Mouse (Mus musculus) neural tube, embryonic 10.5 days (tissue): Measurements from ENCODE around the gene Rnh1.

Source experiments
- DNase-seq: peaks from one replicate; pipeline ENCODE4 v3.0.0-alpha.2; 2017; ENCODE audit warnings: low spot score; ENCODE audit errors: extremely low spot score

Rnh1 gene

DNA sequence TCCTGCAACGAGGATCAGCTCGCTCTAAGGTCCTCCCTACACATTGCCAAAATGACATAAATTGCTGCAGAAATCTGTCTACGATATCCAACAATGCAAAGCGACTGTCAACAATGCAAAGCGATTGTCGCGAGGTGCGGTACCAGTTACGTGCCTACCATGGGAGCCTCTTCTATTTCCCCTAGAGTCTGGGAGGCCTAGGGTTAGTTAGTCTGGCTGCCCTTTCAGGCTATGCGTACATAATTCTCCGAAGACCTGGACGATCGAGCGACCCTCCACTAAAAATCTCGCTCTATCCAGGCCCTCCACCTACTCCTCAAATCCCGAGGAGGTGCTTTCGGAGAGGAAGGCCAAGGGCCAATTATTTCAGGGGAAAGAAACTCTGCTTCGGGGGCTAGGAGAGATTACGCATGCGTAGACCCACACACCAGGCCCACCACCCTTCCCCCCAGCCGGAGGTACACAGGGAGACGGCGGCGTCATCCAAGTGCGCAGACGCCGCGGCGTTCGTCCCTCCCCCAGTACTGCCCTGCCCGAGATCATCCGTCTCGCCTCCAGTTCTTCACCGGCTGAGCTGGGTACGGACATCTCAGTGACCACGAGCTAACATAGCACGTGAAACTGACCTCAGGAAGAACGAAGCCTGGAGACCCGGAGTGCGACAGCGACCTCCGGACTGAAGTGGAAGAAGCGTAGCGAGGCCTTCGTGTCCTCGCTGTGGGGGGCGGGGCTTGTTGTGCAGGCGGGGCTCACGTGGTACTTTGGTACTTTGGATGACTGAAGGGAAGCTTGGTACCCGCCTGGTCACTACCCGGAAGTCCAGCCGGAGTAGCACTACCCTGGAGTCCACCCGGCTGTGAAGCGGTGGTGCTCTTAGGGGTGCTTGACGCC, at the start of gene Rnh1:
Gene Rnh1 (minus strand): TSS at position 742 of the 891 bp plus-strand sequence.
- peak; percentile 95 for DNase-seq

DNA sequence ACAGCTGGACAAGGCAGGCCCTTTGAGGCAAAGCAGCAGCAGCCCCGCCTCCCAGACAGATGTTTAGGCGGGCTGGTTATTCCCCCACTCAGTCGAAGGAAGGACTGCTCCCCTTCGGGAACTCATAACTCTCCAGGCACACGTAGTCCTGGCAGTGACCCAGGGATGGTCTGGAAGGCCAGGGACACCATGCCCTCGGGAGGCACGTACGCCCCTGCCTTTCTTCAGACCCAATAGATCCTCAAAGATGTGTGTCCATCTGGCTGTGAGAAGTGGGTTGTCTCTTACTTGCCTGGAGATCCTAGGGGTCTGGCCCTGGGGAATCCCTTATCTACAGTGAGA, 49.4 kb upstream of the Rnh1 start:
- DNase-seq = no peak

GRCm38 (mm10) chr7:141221249-141222125, 48.8 kb upstream of the Rnh1 start:
- peak; percentile 99 for DNase-seq

DNA sequence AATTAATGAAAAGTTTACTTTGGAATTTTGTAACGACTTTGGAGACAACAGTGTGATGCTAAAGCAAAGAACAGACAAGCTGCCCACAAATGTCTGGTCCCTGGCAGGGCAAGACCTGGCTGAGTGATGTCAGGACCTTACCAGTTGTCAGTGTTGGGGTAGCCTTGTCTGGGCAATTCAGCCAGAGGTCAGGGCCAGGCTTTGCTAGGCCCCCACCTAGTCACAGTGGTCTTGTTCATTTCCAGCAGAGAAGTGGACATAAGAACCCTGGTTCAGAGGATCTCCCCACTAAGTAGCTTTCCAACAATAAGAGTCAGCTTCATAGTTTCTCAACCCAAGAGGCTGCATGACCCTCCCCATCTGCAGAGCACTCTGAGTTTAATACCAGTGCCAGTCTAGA, 47.7 kb upstream of the Rnh1 start:
- no peak for DNase-seq

GRCm38 (mm10) chr7:141219558-141220099, 47.0 kb upstream of the Rnh1 start:
- no peak for DNase-seq

DNA sequence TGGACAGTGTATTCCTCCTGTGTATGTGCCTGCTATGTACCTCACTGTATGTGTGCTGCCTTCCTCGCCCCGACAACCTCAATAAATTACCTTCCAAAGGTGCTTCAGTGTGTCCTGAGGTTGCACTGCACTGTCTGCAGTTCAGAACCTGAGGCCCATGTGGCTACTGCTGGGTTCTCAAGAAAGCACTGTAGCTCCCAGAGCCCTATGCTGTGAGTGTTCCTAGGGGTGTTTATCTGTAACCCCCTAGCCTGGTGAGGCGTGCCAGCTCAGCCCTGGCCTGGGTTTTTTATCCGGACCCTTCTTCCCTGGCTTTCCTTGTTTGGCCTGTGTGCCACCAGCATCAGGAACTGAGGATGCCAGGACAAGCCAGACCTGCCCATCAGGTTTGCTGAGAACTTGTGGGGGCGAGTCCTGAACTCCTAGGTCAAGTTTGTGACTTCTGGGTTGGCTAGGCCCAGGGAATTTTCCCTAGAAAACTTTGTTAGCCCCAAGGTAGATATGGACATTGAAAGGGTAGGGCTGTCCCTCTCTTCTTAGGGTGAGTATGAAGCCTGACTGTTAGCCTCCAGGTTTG, 46.0 kb upstream of the Rnh1 start:
- no peak for DNase-seq

DNA sequence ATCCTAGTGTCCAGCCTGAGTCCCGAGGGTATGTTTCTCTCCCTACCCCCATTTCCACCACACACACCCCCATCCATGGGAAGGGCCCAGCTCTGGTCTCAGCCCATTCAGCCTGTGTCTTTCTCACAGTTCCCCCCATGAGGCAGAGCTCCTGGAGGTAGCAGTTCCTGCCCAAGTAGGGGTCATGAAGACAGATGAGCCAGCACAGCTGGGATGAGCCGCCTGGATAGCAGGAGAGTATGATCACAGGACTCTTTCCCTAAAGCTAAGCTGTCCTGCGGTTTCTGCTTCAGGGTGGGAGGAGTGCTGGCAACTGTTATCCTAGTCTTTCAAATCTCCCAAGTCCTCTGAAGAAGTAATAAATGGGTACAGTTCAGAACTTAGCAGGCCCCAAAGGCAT, 45.5 kb upstream of the Rnh1 start:
- no peak for DNase-seq

DNA sequence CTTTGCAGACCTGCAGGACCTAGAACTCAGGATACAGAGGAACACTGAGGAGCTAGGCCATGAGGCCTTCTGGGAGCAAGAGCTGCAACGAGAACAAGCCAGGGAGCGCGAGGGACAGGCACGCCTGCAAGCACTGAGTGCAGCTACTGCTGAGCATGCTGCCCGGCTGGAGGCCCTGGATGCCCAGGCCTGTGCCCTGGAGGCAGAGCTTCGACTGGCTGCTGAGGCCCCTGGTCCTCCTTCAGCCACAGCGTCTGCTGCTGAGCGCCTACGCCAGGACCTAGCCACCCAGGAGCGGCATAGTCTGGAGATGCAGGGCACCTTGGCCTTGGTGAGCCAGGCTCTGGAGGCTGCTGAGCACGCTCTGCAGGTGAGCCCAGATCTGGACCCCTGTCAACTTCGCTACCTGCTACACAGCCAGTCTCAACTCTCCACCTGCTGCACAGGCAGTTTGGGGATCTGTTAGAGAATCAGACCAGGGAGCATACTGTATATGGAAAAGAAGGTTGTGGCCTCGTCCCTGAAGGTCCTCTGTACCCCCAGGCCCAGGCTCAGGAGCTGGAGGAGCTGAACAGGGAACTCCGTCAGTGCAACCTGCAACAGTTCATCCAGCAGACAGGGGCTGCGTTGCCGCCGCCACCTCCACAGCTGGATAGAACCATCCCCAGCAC, 44.8 kb upstream of the Rnh1 start:
- DNase-seq = no peak

- no peak for DNase-seq
These were observed 44.2 kb upstream of the Rnh1 start for GRCm38 (mm10) chr7:141216894-141217293.

DNA sequence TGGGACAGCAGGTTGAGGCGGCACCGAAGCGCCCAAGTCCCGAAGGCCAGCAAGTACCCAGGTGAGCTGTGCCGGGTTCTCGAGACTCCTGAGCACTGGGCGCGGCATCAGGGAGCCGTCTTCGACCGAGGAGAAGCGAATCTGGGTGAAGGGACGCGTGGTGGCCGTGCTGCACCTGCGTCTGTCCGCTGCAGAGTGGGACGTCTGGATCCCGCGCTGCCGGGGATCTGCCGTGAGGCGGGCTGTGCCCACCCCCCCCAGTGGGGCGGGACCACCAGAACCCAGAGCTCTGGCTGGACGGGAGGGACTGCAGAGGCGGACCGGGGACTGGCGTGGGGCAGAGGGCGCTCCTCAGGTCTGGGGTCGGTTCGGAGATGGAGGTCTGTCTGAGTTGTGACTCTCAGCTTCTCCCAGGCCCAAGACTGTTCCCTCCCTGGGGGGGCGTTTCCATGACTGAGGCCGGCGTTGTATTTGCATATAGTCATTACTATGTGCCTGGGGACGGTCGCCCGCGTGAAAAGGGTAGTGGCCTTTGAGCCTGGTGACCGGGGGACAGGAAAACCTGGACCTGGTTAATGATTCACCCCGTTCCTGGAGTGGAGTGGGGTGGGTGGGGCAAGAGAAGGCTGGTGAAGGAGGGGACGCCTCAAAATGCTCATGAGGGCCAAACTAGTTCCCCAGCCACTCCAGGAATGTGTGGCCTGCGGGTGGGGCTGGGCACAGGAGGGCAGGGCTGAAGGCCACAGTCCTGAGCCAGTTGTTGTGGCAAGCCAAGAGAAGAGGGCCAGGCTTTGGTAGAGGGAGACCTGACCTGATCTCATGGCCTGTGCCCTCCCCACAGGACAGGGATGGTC, 43.5 kb upstream of the Rnh1 start:
- no peak for DNase-seq

- peak; percentile 96 for DNase-seq
These were observed 42.6 kb upstream of the Rnh1 start, which contains the start of gene Rassf7 for GRCm38 (mm10) chr7:141215101-141215879. Rassf7 (plus strand) TSS chr7:141215860.

- DNase-seq = no peak
These were observed 41.7 kb upstream of the Rnh1 start for GRCm38 (mm10) chr7:141214310-141214709.

GRCm38 (mm10) chr7:141213605-141214235, 41.1 kb upstream of the Rnh1 start, which contains the start of gene Lmntd2:
Lmntd2 (minus strand) TSS chr7:141214080.
- no peak for DNase-seq

DNA sequence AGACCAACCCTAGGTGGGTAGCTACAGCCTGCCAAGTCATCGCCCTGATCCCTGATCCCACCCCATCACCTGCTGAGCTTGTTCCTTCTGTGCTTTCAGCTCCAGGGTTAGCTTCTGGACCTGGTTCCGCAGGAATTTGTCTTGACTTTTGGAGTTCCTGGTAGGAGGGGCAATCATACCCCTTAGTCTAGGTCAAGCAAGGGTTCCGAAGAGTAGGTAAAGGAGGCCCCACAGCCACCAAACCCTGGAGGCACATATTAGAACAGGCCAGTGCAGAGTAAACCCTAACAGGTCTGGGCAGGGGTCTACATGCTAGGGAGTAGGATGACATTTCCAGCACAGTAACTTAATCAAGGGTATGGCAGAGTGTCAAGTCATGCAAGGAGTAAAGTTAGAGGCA, 40.5 kb upstream of the Rnh1 start:
- no peak for DNase-seq

GRCm38 (mm10) chr7:141210606-141211131, 38.0 kb upstream of the Rnh1 start:
- no peak for DNase-seq

- no peak for DNase-seq
These were observed 37.5 kb upstream of the Rnh1 start for GRCm38 (mm10) chr7:141210137-141210536.

DNA sequence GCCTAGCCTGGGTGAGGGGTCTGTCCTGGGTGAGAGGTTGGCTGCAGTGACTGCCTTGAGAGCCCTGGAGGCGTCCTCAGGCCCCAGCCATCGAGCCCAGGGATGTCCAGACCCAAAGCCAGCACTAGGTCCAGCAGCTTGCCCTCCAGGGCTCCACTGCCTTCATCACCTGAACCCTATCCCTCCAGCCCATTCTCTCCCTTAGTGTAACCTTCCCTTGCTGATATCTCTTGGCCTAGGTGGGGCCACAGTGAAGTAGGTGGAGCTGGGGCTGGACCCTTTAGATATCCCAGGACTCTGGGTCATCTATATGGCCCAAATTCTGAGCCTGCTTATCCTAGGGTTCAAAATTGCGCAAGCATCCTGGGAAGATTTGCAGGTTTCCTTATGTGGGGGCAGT, 36.9 kb upstream of the Rnh1 start:
- no peak for DNase-seq

GRCm38 (mm10) chr7:141206182-141206937, 33.7 kb upstream of the Rnh1 start:
- no peak for DNase-seq
